Mouse (Mus musculus) liver, embryonic 14.5 days (tissue): ENCODE results near the gene Polr1e.

Experiments used
- CTCF ChIP-seq: IDR thresholded peaks from 2 replicates; pipeline ENCODE4 v1.5.1; 2016; ENCODE audit warnings: antibody characterized with exemption, low read depth, control low read depth
- EP300 ChIP-seq: IDR thresholded peaks from 2 replicates; pipeline ENCODE4 v1.6.1; 2016; ENCODE audit warnings: antibody characterized with exemption, low read depth

- TF ChIP-seq EP300 (no peak), CTCF (no peak)
Measured at GRCm38 (mm10) chr4:45013031-45013431, 5.4 kb upstream of the Polr1e start.
